Mouse (Mus musculus) lung, embryonic 14.5 days (tissue): ENCODE results near the gene Emilin2. TPM values are rescaled to one million over a fixed set of nuclear protein-coding genes. Genes with fewer than 3 reads are reported as not detected.
A peak's percentile ranks its signal among the peaks of the same experiment; 100 is the strongest.
"Not testable (repeated sequence)": the region's sequence is repeated elsewhere in the genome, so short reads cannot be mapped to it uniquely, and the experiment has no call there.

ENCODE experiments used
- ATAC-seq: fragments of 200-750 bp; cut with Nextera tagmentation; 2 replicates; pipeline ENCODE4 v1.8.0; 2017; ENCODE audit warnings: mild to moderate bottlenecking, moderate TSS enrichment, moderate library complexity; ENCODE audit not compliant: insufficient read depth
- DNase-seq: peaks from one replicate; pipeline ENCODE4 v3.0.0-alpha.2; 2015
- H3K27ac ChIP-seq: fragments of 300-500 bp; sonication (generic); 2 replicates; pipeline ENCODE4 v1.5.1; 2014; ENCODE audit warnings: low read depth, mild to moderate bottlenecking, moderate library complexity
- H3K27me3 ChIP-seq: fragments of 300-500 bp; sonication (generic); 2 replicates; pipeline ENCODE4 v1.6.1; 2014; ENCODE audit warnings: low read length, control low read depth; ENCODE audit not compliant: insufficient read depth
- H3K36me3 ChIP-seq: fragments of 300-500 bp; sonication (generic); 2 replicates; pipeline ENCODE4 v1.6.1; 2014; ENCODE audit warnings: control low read depth; ENCODE audit not compliant: insufficient read depth
- H3K4me1 ChIP-seq: fragments of 300-500 bp; sonication (generic); 2 replicates; pipeline ENCODE4 v1.6.1; 2014; ENCODE audit warnings: antibody characterized with exemption, control low read depth; ENCODE audit not compliant: insufficient read depth
- H3K4me2 ChIP-seq: fragments of 300-500 bp; sonication (generic); 2 replicates; pipeline ENCODE4 v1.6.1; 2014; ENCODE audit warnings: mild to moderate bottlenecking
- H3K4me3 ChIP-seq: fragments of 300-500 bp; sonication (generic); 2 replicates; pipeline ENCODE4 v1.5.1; 2014; ENCODE audit warnings: low read depth, low read length
- H3K9ac ChIP-seq: fragments of 300-500 bp; sonication (generic); 2 replicates; pipeline ENCODE4 v1.6.1; 2014
- H3K9me3 ChIP-seq: fragments of 300-500 bp; sonication (generic); 2 replicates; pipeline ENCODE4 v1.6.1; 2016; ENCODE audit warnings: low read depth, low read length, control low read depth
- CTCF ChIP-seq: IDR thresholded peaks from 2 replicates; pipeline ENCODE4 v1.5.1; 2016; ENCODE audit warnings: antibody characterized with exemption, low read depth
- WGBS: fragments of 180-500 bp; shearing (Covaris S2); extraction: QIAGEN DNeasy Blood & Tissue Kit; methylation state at CpG from one replicate; pipeline ENCODE4 v1.1.7; 2014; 5-methylcytosine and 5-hydroxymethylcytosine counted together
- polyA plus RNA-seq: library from polyadenylated mRNA; unstranded; fragments of >200 nt; fragmentation: Nextera tagmentation; extraction: Ambion mirVana; gene quantifications from 2 replicates; pipeline ENCODE4 v1.2.1, GENCODE M21; 2014

Gene Emilin2
- polyA plus RNA-seq, 1 experiment from 2014 or later = 3.8 TPM

- H3K9me3 ChIP-seq = no peaks in the 10 kb centered on the region
- no peak overlapping the region for H3K4me3 ChIP-seq
- no peak for TF ChIP-seq CTCF
- H3K27ac ChIP-seq = no peak overlapping the region
- no peaks in the 10 kb centered on the region for H3K4me1 ChIP-seq
- WGBS = 36% methylated on average over 8 of the region's 8 CpGs
- no peak overlapping the region for H3K4me2 ChIP-seq
- ATAC-seq (peak; percentile 79; the same call in 1 of the 2 replicates), DNase-seq (peak; percentile 41)
- no peak overlapping the region for H3K9ac ChIP-seq
- no peaks in the 10 kb centered on the region for H3K27me3 ChIP-seq
- H3K36me3 ChIP-seq = no peaks in the 10 kb centered on the region
Observed at GRCm38 (mm10) chr17:71336421-71336820, 24.6 kb upstream of the Emilin2 start.

GRCm38 (mm10) chr17:71332298-71332697, 20.5 kb upstream of the Emilin2 start:
- no peak for ATAC-seq

GRCm38 (mm10) chr17:71320731-71321130, 9.0 kb upstream of the Emilin2 start:
- not testable (repeated sequence) for H3K4me3 ChIP-seq, H3K27me3 ChIP-seq, H3K36me3 ChIP-seq, H3K4me2 ChIP-seq, ATAC-seq, DNase-seq, H3K4me1 ChIP-seq, H3K27ac ChIP-seq, H3K9ac ChIP-seq, H3K9me3 ChIP-seq
- whole genome bisulfite sequencing = 82% methylated on average over 8 of the region's 8 CpGs

More at GRCm38 (mm10) chr17:71332298-71332697, 20.5 kb upstream of the Emilin2 start:
- no peak overlapping the region for H3K4me3 ChIP-seq
- no peak for DNase-seq
- H3K9ac ChIP-seq = no peak overlapping the region
- WGBS = 30% methylated on average over 15 of the region's 15 CpGs
- no peaks in the 10 kb centered on the region for H3K4me1 ChIP-seq
- H3K27ac ChIP-seq = no peak overlapping the region
- no peaks in the 10 kb centered on the region for H3K36me3 ChIP-seq
- H3K27me3 ChIP-seq = no peaks in the 10 kb centered on the region
- H3K4me2 ChIP-seq = 0 out of 2 replicates have a peak overlapping the region, but pooled peaks have one; percentile 12
- no peaks in the 10 kb centered on the region for H3K9me3 ChIP-seq
- no peak for TF ChIP-seq CTCF

- no peak for TF ChIP-seq CTCF
- H3K4me3 ChIP-seq = no peak overlapping the region
- no peak for ATAC-seq
- 67% methylated on average over 3 of the region's 3 CpGs for WGBS
- H3K36me3 ChIP-seq = no peaks in the 10 kb centered on the region
- no peak overlapping the region for H3K4me2 ChIP-seq
- DNase-seq = no peak
- H3K27ac ChIP-seq = no peak overlapping the region
- H3K4me1 ChIP-seq = no peaks in the 10 kb centered on the region
- no peak overlapping the region for H3K9ac ChIP-seq
- no peaks in the 10 kb centered on the region for H3K9me3 ChIP-seq
- H3K27me3 ChIP-seq = no peaks in the 10 kb centered on the region
Observed at GRCm38 (mm10) chr17:71319361-71319760, 7.6 kb upstream of the Emilin2 start.

GRCm38 (mm10) chr17:71317571-71317970, 5.8 kb upstream of the Emilin2 start:
- ATAC-seq (no peak), DNase-seq (no peak)
- H3K4me1 ChIP-seq = no peaks in the 10 kb centered on the region
- H3K4me2 ChIP-seq = no peak overlapping the region
- no peak overlapping the region for H3K27ac ChIP-seq
- H3K9ac ChIP-seq = no peak overlapping the region
- H3K4me3 ChIP-seq = no peak overlapping the region
- 86% methylated on average over 4 of the region's 4 CpGs for WGBS
- TF ChIP-seq CTCF = no peak
- H3K36me3 ChIP-seq = no peaks in the 10 kb centered on the region
- H3K9me3 ChIP-seq = no peaks in the 10 kb centered on the region
- no peaks in the 10 kb centered on the region for H3K27me3 ChIP-seq

- H3K36me3 ChIP-seq = no peaks in the 10 kb centered on the region
- no peaks in the 10 kb centered on the region for H3K9me3 ChIP-seq
- WGBS = 75% methylated on average over 4 of the region's 4 CpGs
- DNase-seq (no peak), ATAC-seq (no peak)
- H3K4me2 ChIP-seq = no peak overlapping the region
- H3K27ac ChIP-seq = no peak overlapping the region
- 0 out of 2 replicates have a peak, but pooled peaks cover 3% of the 10 kb centered on the region for H3K4me1 ChIP-seq
- H3K9ac ChIP-seq = no peak overlapping the region
- peaks cover 23% of the 10 kb centered on the region for H3K27me3 ChIP-seq
- no peak for TF ChIP-seq CTCF
- no peak overlapping the region for H3K4me3 ChIP-seq
Observed at GRCm38 (mm10) chr17:71314315-71314714, 2.5 kb upstream of the Emilin2 start.

GRCm38 (mm10) chr17:71310486-71311339, 1.1 kb downstream of the Emilin2 start:
- peak; percentile 59 for ATAC-seq
- under 1% methylated on average over 67 of the region's 67 CpGs for WGBS

More at GRCm38 (mm10) chr17:71310486-71311339, 1.1 kb downstream of the Emilin2 start:
- Histone ChIP-seq H3K4me2 (peak overlapping the region; percentile 100), H3K9me3 (no peaks in the 10 kb centered on the region), H3K36me3 (no peaks in the 10 kb centered on the region), H3K9ac (peak overlapping the region; percentile 60), H3K4me3 (peak overlapping the region; percentile 62), H3K27ac (no peak overlapping the region), H3K27me3 (peaks cover 29% of the 10 kb centered on the region), H3K4me1 (0 out of 2 replicates have a peak, but pooled peaks cover 3% of the 10 kb centered on the region)
- no peak for TF ChIP-seq CTCF
- DNase-seq = peak; percentile 60
